Mouse (Mus musculus) urinary bladder, adult 2 months (tissue): ENCODE measurements around the gene Ppm1l. TPM values are rescaled to one million over a fixed set of nuclear protein-coding genes. Genes with fewer than 3 reads are reported as not detected.

Experiments used
- DNase-seq: peaks from one replicate; pipeline ENCODE4 v3.0.0; 2022; ENCODE audit warnings: low spot score
- polyA plus RNA-seq: library from polyadenylated mRNA; depleted of rRNA; stranded (reverse); fragments of >200 nt; gene quantifications from 2 replicates; pipeline ENCODE4 v1.2.3, GENCODE M21; 2012; rRNA removed

The Ppm1l gene
- polyA plus RNA-seq, 1 experiment, result 6.7 TPM

GRCm38 (mm10) chr3:69597211-69597610, 280.6 kb downstream of the Ppm1l start:
- DNase-seq, result no peak

DNA sequence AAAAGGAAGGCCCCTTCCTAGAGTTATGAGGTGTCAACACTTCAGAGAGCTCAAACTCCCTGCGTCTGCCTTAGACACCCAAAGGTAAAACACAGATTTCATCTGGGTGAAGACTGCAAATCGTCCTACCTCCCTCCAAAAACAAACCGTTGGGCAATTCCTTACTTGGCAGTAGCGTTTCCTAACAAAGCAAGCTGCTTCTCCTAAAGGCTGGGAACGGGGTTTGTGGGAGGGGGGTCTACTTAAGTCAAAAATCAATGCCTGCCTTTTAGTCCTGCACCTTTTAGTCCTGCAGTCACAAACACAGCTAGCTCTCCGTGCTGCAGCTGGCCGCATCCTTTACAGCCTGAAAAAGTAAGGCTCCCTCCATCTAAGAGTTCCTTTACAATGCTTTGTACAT, 281.2 kb downstream of the Ppm1l start:
- no peak for DNase-seq

DNA sequence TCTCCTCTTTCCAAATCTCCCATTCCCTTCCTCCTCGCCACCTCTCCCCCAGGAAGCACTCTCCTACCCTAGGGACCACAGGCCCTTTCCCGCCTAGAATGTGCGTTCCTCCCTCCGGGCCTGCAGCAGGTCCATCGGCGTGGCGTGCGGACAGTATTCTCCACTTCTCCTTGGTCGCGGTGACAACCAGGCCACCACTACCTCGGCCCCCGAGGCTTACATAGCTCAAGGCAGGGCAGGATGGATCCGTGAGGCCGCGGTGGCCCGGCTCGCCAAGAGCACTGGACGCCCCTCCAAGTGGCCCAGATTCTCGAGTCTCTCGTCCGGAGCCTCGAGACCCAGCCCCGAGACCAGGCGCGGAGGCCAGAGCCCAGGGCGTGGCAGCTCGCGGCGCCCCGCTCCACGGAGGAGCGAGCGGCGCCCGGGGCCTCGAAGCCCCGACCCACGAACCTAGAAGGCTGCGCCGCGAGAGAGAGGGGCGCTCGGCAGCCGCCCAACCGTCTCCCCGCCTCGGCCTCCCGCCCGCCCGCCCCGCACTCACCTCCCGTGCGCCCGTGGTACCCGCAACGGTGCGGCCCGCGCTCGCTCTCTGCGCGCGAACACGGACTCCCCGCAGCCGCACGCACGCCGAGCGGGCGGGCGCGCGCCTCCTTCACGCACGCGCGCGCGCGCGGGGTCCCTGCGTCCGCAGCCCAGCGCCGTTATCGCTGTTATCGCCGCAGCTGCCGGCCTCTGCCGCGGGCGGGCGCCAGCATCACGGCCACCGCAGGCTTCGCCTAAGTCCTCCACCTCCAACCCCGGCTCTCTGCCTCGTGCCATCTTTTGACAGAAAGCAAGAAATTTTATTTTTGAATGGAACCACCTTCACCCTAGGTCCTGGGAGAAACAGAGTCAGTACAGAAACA, 281.9 kb downstream of the Ppm1l start, which contains the start of gene B3galnt1:
TSS of gene B3galnt1 (minus strand) at position 700 of the 905 bp plus-strand sequence.
- peak; percentile 41 for DNase-seq

GRCm38 (mm10) chr3:69599166-69599500, 282.5 kb downstream of the Ppm1l start:
- no peak for DNase-seq

DNA sequence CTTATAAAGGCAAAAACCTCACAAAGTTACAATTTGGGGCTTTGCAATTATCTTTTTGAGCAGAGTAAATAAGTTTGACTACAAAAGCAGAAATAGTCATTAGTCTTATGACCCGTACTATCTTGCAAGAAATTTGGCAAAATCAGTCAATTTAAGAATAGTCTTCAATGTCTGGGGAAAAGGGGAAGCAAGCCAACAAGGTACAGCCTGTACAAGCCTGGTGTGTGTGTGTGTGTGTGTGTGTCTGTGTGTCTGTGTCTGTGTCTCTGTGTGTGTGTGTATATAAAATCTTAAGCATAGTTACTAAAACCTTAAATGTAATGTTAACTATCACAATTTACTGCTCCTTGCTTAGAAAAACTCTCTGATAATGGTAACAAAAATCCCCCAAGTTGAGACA, 290.3 kb downstream of the Ppm1l start:
- no peak for DNase-seq

- DNase-seq, result no peak
Observed at GRCm38 (mm10) chr3:69607468-69607867, 290.8 kb downstream of the Ppm1l start.

GRCm38 (mm10) chr3:69607909-69608308, 291.2 kb downstream of the Ppm1l start:
- DNase-seq, result no peak

Other genes with a start within 250 kb of the Ppm1l start
- gene Kpna4, start 189.7 kb upstream of the Ppm1l start, polyA plus RNA-seq, result 33.9 and 35.7 TPM in 2 replicates
- 1.7 and 3.0 TPM in 2 replicates for gene Arl14, start 94.4 kb upstream of the Ppm1l start, polyA plus RNA-seq